Mouse (Mus musculus): ENCODE measurements around the gene Mrgprf. TPM values are rescaled to one million over a fixed set of nuclear protein-coding genes. Genes with fewer than 3 reads are reported as not detected.
A peak's percentile ranks its signal among the peaks of the same experiment; 100 is the strongest.

The Mrgprf gene
- total and polyA plus RNA-seq, 2 experiments from 2014 or later: 3.4 to 4.4 TPM

- H3K9me3 ChIP-seq (ENCODE audit: low read length): no peaks in the 10 kb centered on the region
- ATAC-seq: no peak
- H3K4me1 ChIP-seq (ENCODE audit: insufficient read depth): no peaks in the 10 kb centered on the region
- no peak overlapping the region for H3K4me2 ChIP-seq (ENCODE audit: low read depth)
- no peak for TF ChIP-seq CTCF (IDR thresholded peaks at IDR 0.05; ENCODE audit: low read depth)
- H3K9ac ChIP-seq: no peak overlapping the region
- 58% methylated on average over 4 of the region's 4 CpGs for WGBS
- H3K36me3 ChIP-seq (ENCODE audit: insufficient read depth): no peaks in the 10 kb centered on the region
- H3K4me3 ChIP-seq (ENCODE audit: low read depth, low read length): no peak overlapping the region
- no peaks in the 10 kb centered on the region for H3K27me3 ChIP-seq (ENCODE audit: insufficient read depth, low read length)
- no peak overlapping the region for H3K27ac ChIP-seq (ENCODE audit: low read depth, low read length)
- no peak for DNase-seq
Observed at GRCm38 (mm10) chr7:145334428-145335027, 33.9 kb downstream of the Mrgprf start.

- Histone ChIP-seq H3K4me1 (ENCODE audit: insufficient read depth) (no peaks in the 10 kb centered on the region), H3K9me3 (ENCODE audit: low read length) (no peaks in the 10 kb centered on the region), H3K4me3 (ENCODE audit: low read depth, low read length) (no peak overlapping the region), H3K4me2 (ENCODE audit: low read depth) (no peak overlapping the region), H3K36me3 (ENCODE audit: insufficient read depth) (no peaks in the 10 kb centered on the region), H3K27ac (ENCODE audit: low read depth, low read length) (no peak overlapping the region), H3K27me3 (ENCODE audit: insufficient read depth, low read length) (no peaks in the 10 kb centered on the region), H3K9ac (no peak overlapping the region)
- no peak for DNase-seq
- peak; percentile 58 for ATAC-seq
- no peak for TF ChIP-seq CTCF (IDR thresholded peaks at IDR 0.05; ENCODE audit: low read depth)
Observed at GRCm38 (mm10) chr7:145335199-145335598, 34.6 kb downstream of the Mrgprf start.

GRCm38 (mm10) chr7:145335616-145336332, 35.1 kb downstream of the Mrgprf start:
- WGBS: 81% methylated on average over 3 of the region's 3 CpGs
- H3K4me1 ChIP-seq (ENCODE audit: insufficient read depth): no peaks in the 10 kb centered on the region
- no peak overlapping the region for H3K27ac ChIP-seq (ENCODE audit: low read depth, low read length)
- H3K36me3 ChIP-seq (ENCODE audit: insufficient read depth): no peaks in the 10 kb centered on the region
- H3K4me2 ChIP-seq (ENCODE audit: low read depth): no peak overlapping the region
- ATAC-seq (no peak), DNase-seq (no peak)
- no peak overlapping the region for H3K9ac ChIP-seq
- TF ChIP-seq CTCF (IDR thresholded peaks at IDR 0.05; ENCODE audit: low read depth): no peak
- no peak overlapping the region for H3K4me3 ChIP-seq (ENCODE audit: low read depth, low read length)
- no peaks in the 10 kb centered on the region for H3K9me3 ChIP-seq (ENCODE audit: low read length)
- H3K27me3 ChIP-seq (ENCODE audit: insufficient read depth, low read length): no peaks in the 10 kb centered on the region

- Histone ChIP-seq H3K9me3 (ENCODE audit: low read length) (no peaks in the 10 kb centered on the region), H3K4me1 (ENCODE audit: insufficient read depth) (no peaks in the 10 kb centered on the region), H3K36me3 (ENCODE audit: insufficient read depth) (no peaks in the 10 kb centered on the region), H3K4me3 (ENCODE audit: low read depth, low read length) (no peak overlapping the region), H3K4me2 (ENCODE audit: low read depth) (no peak overlapping the region), H3K9ac (no peak overlapping the region), H3K27ac (ENCODE audit: low read depth, low read length) (no peak overlapping the region), H3K27me3 (ENCODE audit: insufficient read depth, low read length) (no peaks in the 10 kb centered on the region)
- DNase-seq (no peak), ATAC-seq (no peak)
- 81% methylated on average over 2 of the region's 2 CpGs for WGBS
- no peak for TF ChIP-seq CTCF (IDR thresholded peaks at IDR 0.05; ENCODE audit: low read depth)
Observed at GRCm38 (mm10) chr7:145337889-145338288, 37.3 kb downstream of the Mrgprf start.

- Histone ChIP-seq H3K9ac (no peak overlapping the region), H3K9me3 (ENCODE audit: low read length) (no peaks in the 10 kb centered on the region), H3K4me2 (ENCODE audit: low read depth) (no peak overlapping the region), H3K27ac (ENCODE audit: low read depth, low read length) (no peak overlapping the region), H3K4me3 (ENCODE audit: low read depth, low read length) (no peak overlapping the region), H3K36me3 (ENCODE audit: insufficient read depth) (no peaks in the 10 kb centered on the region), H3K4me1 (ENCODE audit: insufficient read depth) (no peaks in the 10 kb centered on the region), H3K27me3 (ENCODE audit: insufficient read depth, low read length) (no peaks in the 10 kb centered on the region)
- 90% methylated on average over 5 of the region's 5 CpGs for WGBS
- DNase-seq: no peak
- TF ChIP-seq CTCF (IDR thresholded peaks at IDR 0.05; ENCODE audit: low read depth): no peak
- ATAC-seq: no peak
Observed at GRCm38 (mm10) chr7:145340248-145340904, 39.7 kb downstream of the Mrgprf start.

Other genes with a start within 250 kb of the Mrgprf start
- 0.31 and 1.00 TPM in 2 replicates for gene 1810010D01Rik, start 92.7 kb upstream of the Mrgprf start, total RNA-seq (2014; rRNA removed)
- gene 1810010D01Rik, start 92.7 kb upstream of the Mrgprf start, polyA plus RNA-seq (2015; fragmentation: Nextera tagmentation; extraction: Ambion mirVana): 0.25 TPM in 1 of 2 replicates, not detected in the other
- gene Tpcn2, start 16.8 kb upstream of the Mrgprf start, total RNA-seq (2014; rRNA removed): 2.5 and 2.9 TPM in 2 replicates
- 1.2 and 1.3 TPM in 2 replicates for gene Tpcn2, start 16.8 kb upstream of the Mrgprf start, polyA plus RNA-seq (2015; fragmentation: Nextera tagmentation; extraction: Ambion mirVana)
- gene Mrgprd, start 14.0 kb downstream of the Mrgprf start, total RNA-seq (2014; rRNA removed): not detected in 2 replicates
- not detected in 2 replicates for gene Mrgprd, start 14.0 kb downstream of the Mrgprf start, polyA plus RNA-seq (2015; fragmentation: Nextera tagmentation; extraction: Ambion mirVana)

Data from forebrain, postnatal 0 days (tissue).